Mouse (Mus musculus) limb, embryonic 10.5 days (tissue): Measurements from ENCODE around the gene Shc4. TPM values are rescaled to one million over a fixed set of nuclear protein-coding genes. Genes with fewer than 3 reads are reported as not detected.
A peak's percentile ranks its signal among the peaks of the same experiment; 100 is the strongest.

Source experiments
- DNase-seq: peaks from one replicate; pipeline ENCODE4 v3.0.0-alpha.2; 2017; ENCODE audit warnings: low spot score
- H3K27ac ChIP-seq: fragments of 300-500 bp; sonication (generic); 2 replicates; pipeline ENCODE4 v1.5.1; 2016; ENCODE audit warnings: mild to moderate bottlenecking
- H3K27me3 ChIP-seq: fragments of 300-500 bp; sonication (generic); 2 replicates; pipeline ENCODE4 v1.6.1; 2016; ENCODE audit warnings: low read depth, mild to moderate bottlenecking; ENCODE audit not compliant: poor library complexity, severe bottlenecking
- H3K36me3 ChIP-seq: fragments of 300-500 bp; sonication (generic); 2 replicates; pipeline ENCODE4 v1.6.1; 2016; ENCODE audit warnings: mild to moderate bottlenecking, moderate library complexity
- H3K4me1 ChIP-seq: fragments of 300-500 bp; sonication (generic); 2 replicates; pipeline ENCODE4 v1.6.1; 2016
- H3K4me3 ChIP-seq: fragments of 300-500 bp; sonication (generic); 2 replicates; pipeline ENCODE4 v1.5.1; 2016; ENCODE audit warnings: mild to moderate bottlenecking, moderate library complexity
- H3K9me3 ChIP-seq: fragments of 300-500 bp; sonication (generic); replicated peaks from 2 replicates; pipeline ENCODE4 v1.6.1; 2016; ENCODE audit warnings: mild to moderate bottlenecking
- WGBS: fragments of 180-500 bp; shearing (Covaris S2); methylation state at CpG from one replicate; pipeline ENCODE4 v1.1.7; 2016; 5-methylcytosine and 5-hydroxymethylcytosine counted together
- polyA plus RNA-seq: library from polyadenylated mRNA; unstranded; fragments of >200 nt; fragmentation: Nextera tagmentation; extraction: Ambion mirVana; gene quantifications from 2 replicates; pipeline ENCODE4 v1.2.1, GENCODE M21; 2016

Shc4 gene
- polyA plus RNA-seq, 1 experiment from 2014 or later, result 1.4 TPM

DNA sequence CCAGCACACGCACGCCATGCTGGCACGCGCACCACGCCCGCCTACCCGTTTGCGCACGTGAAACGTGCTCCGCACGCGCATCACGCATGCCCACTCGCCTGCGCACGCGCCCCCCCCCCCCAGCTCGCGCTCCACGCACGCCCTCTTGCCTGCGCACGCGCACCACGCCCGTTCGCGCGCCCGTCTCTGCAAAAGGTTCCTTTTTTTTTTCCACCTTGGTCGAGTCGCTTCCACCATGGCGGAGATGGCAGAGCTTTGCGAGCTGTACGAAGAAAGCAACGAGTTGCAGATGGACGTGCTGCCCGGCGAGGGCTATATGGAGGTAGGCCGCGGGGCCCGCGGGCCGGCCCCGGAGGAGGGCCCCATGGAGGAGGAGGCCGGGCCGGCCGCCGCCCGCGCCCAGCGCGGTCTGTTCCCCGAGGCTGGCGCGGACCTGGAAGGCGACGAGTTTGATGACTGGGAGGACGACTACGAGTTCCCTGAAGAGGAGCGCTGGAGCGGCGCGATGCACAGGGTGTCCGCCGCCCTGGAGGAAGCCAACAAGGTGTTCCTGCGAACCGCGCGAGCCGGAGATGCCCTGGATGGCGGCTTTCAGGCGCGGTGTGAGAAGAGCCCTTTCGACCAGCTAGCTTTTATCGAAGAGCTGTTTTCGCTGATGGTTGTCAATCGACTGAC lies 50.9 kb downstream of the Shc4 start, which contains the start of gene Eid1:
TSS of gene Eid1 (plus strand) at position 139 of the 675 bp plus-strand sequence.
- no peaks in the 10 kb centered on the region for H3K36me3 ChIP-seq
- peak; percentile 88 for DNase-seq
- no peaks in the 10 kb centered on the region for H3K9me3 ChIP-seq
- H3K27ac ChIP-seq, result peak within 1 kb of the TSS; percentile 96
- under 1% methylated on average over 67 of the region's 79 CpGs for WGBS
- H3K4me3 ChIP-seq, result peak within 1 kb of the TSS; percentile 89
- H3K27me3 ChIP-seq, result no peaks in the 10 kb centered on the region
- peaks cover 13% of the 10 kb centered on the region for H3K4me1 ChIP-seq

DNA sequence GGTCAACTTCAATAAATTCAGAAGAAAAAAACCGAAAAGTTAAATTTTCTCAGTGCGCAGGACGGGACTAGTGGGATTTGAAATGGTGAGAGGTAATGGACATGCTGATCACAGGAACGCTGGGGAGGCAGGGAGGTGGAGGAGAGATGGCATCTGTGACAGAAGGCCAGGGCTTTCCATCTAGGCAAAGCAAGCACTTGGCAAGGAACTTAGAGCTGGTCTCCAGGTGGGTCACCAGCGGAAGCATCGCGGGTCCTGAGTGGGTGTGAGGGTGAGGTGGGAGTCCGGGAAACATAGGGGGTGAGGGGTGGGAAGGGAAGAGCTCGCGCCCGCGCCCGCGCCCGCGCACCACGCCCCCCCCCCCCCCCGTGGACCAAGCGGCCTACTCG lies 51.4 kb downstream of the Shc4 start:
- no peaks in the 10 kb centered on the region for H3K9me3 ChIP-seq
- peaks cover 13% of the 10 kb centered on the region for H3K4me1 ChIP-seq
- H3K27ac ChIP-seq, result peak overlapping the region; percentile 96
- 30% methylated on average over 8 of the region's 20 CpGs for WGBS
- no peak for DNase-seq
- peak overlapping the region; percentile 89 for H3K4me3 ChIP-seq
- no peaks in the 10 kb centered on the region for H3K36me3 ChIP-seq
- H3K27me3 ChIP-seq, result no peaks in the 10 kb centered on the region

DNA sequence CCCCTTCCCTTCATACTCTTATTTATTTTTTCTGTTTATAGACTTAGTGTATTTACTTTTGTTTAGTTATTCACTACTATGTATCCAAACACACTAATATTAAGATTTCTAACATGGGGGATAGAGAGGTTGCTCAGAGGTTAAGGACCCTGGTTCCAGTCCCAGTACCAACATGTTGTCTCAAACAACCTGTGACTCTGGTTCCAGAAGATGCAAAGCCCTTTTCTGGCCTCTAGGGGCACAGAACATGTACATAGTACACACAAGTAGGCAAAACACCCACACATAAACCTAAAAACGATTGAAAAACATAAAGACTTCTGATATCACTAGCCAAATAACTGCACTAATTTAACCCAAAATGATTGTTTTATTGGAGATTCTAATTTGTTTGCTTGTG lies 53.1 kb downstream of the Shc4 start:
- 68% methylated on average over 1 of the region's 1 CpGs for WGBS
- DNase-seq, result no peak
- Histone ChIP-seq H3K4me3 (no peak overlapping the region), H3K9me3 (no peaks in the 10 kb centered on the region), H3K36me3 (no peaks in the 10 kb centered on the region), H3K27me3 (no peaks in the 10 kb centered on the region), H3K4me1 (peaks cover 19% of the 10 kb centered on the region), H3K27ac (no peak overlapping the region)

DNA sequence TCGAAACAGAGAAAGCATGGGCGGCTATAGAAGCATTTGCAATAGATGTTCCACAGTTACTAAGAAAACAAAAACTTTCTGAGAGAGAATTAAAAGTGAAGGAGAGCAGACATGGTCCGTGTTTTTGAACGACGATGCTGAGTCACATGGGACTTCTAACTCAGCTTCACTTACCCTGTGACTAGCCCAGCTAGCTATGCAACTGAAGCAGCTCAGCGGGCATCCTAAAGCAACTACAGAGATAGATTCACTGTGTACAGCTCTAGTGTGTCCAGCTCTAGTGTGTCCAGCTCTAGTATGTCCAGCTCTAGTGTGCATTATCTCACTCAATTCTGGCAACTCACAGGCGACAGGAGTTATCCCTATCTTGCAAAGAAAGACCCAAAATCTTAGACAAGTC lies 56.2 kb downstream of the Shc4 start:
- DNase-seq, result no peak

DNA sequence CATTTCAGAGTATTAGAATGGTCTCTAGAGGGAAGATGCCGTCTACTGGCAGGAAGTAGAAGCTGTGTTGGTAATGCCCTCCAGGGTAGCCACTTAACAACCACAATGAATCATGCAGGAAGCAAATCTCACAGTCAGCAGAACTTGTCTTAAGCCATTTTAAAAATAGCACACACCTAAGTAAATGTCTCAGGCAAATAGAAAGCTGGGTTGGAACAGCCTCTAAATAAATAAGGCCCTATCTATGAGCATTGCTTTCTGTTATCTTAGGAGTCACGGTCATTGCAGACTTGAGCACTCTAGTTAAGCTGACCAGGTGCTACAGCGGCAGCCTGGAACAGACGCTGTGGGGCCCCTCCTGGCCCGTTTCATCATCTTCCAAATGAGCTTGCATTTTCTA lies 56.8 kb downstream of the Shc4 start:
- Histone ChIP-seq H3K4me3 (no peak overlapping the region), H3K27ac (no peak overlapping the region), H3K36me3 (no peaks in the 10 kb centered on the region)

More for the DNA sequence above, 56.2 kb downstream of the Shc4 start:
- H3K36me3 ChIP-seq, result no peaks in the 10 kb centered on the region
- peaks cover 6% of the 10 kb centered on the region; the same call in 1 of the 2 replicates for H3K4me1 ChIP-seq
- no peaks in the 10 kb centered on the region for H3K9me3 ChIP-seq
- no peaks in the 10 kb centered on the region for H3K27me3 ChIP-seq
- WGBS, result 89% methylated on average over 7 of the region's 7 CpGs
- no peak overlapping the region for H3K27ac ChIP-seq
- no peak overlapping the region for H3K4me3 ChIP-seq

DNA sequence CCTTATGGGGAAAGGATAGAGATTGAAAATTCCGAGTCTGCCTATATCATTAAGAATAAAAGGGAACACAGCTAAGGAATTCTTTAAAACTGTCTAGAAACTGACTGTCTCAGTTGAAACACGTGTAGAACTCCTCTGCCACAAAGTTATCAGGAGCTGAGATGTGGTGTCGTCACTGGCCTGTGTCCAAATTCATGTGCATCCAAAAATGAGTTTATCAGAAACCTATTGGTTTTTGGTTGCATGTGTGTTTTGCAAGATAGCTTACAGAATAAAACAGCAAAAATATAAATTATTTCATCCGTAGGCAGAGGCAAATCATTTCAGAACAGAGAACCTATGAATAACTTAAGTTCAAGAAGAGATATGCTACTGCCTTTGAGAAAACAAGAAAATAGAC lies 57.3 kb downstream of the Shc4 start:
- H3K4me3 ChIP-seq, result no peak overlapping the region
- DNase-seq, result no peak
- H3K27ac ChIP-seq, result no peak overlapping the region
- WGBS, result 89% methylated on average over 4 of the region's 4 CpGs
- no peaks in the 10 kb centered on the region for H3K36me3 ChIP-seq
- no peaks in the 10 kb centered on the region for H3K27me3 ChIP-seq
- H3K9me3 ChIP-seq, result no peaks in the 10 kb centered on the region
- H3K4me1 ChIP-seq, result peaks cover 6% of the 10 kb centered on the region; the same call in 1 of the 2 replicates

More for the DNA sequence above, 56.8 kb downstream of the Shc4 start:
- H3K27me3 ChIP-seq, result no peaks in the 10 kb centered on the region
- 69% methylated on average over 5 of the region's 5 CpGs for WGBS
- H3K9me3 ChIP-seq, result no peaks in the 10 kb centered on the region
- no peak for DNase-seq
- peaks cover 6% of the 10 kb centered on the region; the same call in 1 of the 2 replicates for H3K4me1 ChIP-seq

DNA sequence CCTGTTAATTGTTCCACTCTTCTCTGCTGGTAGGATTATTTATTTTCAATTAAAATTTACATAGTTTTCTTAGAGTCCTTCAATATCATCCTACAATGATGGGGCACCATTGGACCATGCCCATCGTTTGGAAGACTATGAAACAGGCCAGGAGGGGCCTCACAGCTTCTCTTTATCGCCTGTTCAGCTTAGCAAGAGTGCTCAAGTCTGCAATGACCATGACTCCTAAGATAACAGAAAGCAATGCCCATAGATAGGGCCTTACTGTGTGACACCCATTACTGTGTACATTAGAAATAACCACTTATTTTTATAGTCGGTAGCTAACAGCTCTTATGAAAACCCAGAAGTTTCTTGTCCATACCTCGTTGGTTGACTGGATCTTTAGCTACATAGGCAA lies 58.0 kb downstream of the Shc4 start:
- peaks cover 12% of the 10 kb centered on the region for H3K4me1 ChIP-seq
- DNase-seq, result no peak
- H3K9me3 ChIP-seq, result no peaks in the 10 kb centered on the region
- no peaks in the 10 kb centered on the region for H3K27me3 ChIP-seq
- H3K36me3 ChIP-seq, result no peaks in the 10 kb centered on the region
- 89% methylated on average over 4 of the region's 4 CpGs for WGBS
- H3K4me3 ChIP-seq, result no peak overlapping the region
- H3K27ac ChIP-seq, result no peak overlapping the region

DNA sequence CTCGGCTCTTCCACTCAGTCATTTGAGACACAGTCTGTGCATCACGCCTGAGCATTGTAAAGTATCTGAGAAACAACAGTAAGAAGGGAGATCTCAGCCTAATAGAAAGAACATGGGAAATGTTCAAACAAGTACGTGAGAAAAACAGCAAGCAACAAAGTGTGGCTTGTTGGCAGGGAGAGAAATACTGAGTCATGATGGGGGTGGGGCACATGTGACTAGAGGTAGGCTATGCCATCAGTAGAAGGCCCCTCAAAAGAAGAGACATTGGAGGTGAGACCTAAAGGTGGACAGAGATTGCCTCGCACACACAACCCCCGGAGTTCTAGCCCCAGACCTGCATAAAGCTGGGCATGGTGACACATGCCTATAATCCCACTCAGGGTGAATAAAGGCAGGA lies 58.7 kb downstream of the Shc4 start:
- 90% methylated on average over 5 of the region's 5 CpGs for WGBS
- H3K27me3 ChIP-seq, result no peaks in the 10 kb centered on the region

DNA sequence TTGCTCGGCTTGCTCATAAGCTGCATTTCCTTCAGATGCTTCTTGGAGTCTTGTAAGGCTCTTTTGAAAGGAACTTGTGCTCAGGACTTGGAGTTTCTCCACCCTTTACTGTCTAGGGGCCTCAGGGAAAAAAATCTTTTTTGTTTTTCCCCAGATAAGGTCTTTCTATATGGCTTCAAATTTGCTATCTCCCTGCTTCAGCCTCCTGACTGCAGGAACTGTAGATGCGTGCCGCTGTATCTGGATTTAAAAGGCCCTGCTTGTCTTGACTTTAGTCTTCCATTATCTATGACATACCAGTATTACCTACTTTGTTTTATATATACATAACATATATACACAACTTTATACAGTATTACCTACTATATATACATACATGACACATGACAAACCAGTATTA lies 61.4 kb downstream of the Shc4 start:
- H3K4me3 ChIP-seq, result no peak overlapping the region
- peaks cover 21% of the 10 kb centered on the region for H3K4me1 ChIP-seq
- H3K27ac ChIP-seq, result no peak overlapping the region
- H3K36me3 ChIP-seq, result no peaks in the 10 kb centered on the region
- DNase-seq, result no peak
- WGBS, result 96% methylated on average over 3 of the region's 3 CpGs
- no peaks in the 10 kb centered on the region for H3K9me3 ChIP-seq
- H3K27me3 ChIP-seq, result no peaks in the 10 kb centered on the region

More for the DNA sequence above, 58.7 kb downstream of the Shc4 start:
- no peaks in the 10 kb centered on the region for H3K36me3 ChIP-seq
- no peaks in the 10 kb centered on the region for H3K9me3 ChIP-seq
- no peak for DNase-seq
- H3K4me3 ChIP-seq, result no peak overlapping the region
- H3K4me1 ChIP-seq, result peaks cover 19% of the 10 kb centered on the region
- no peak overlapping the region for H3K27ac ChIP-seq

DNA sequence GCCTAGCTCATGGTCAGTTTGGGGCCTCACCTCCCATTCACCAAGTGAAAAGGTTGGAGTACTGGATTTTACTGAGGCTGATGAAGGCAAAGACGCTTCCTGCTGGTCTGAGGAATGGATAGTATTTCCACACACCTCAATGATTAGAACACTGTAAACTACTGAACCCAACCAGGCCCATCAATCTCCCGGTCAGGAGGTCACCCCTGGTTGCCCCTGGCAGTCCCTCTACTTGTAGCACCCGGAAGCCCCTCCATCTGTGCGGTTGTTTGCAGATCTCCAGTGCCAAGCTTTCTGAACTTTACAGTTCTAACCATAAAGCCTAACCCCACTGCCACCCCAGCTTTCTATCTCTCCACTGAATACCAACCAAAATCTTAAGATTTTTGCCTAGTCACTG lies 62.8 kb downstream of the Shc4 start:
- Histone ChIP-seq H3K36me3 (no peaks in the 10 kb centered on the region), H3K4me1 (peaks cover 15% of the 10 kb centered on the region), H3K27me3 (no peaks in the 10 kb centered on the region), H3K4me3 (peak overlapping the region; percentile 47), H3K9me3 (no peaks in the 10 kb centered on the region), H3K27ac (peak overlapping the region; percentile 78)
- 24% methylated on average over 4 of the region's 4 CpGs for WGBS
- no peak for DNase-seq

DNA sequence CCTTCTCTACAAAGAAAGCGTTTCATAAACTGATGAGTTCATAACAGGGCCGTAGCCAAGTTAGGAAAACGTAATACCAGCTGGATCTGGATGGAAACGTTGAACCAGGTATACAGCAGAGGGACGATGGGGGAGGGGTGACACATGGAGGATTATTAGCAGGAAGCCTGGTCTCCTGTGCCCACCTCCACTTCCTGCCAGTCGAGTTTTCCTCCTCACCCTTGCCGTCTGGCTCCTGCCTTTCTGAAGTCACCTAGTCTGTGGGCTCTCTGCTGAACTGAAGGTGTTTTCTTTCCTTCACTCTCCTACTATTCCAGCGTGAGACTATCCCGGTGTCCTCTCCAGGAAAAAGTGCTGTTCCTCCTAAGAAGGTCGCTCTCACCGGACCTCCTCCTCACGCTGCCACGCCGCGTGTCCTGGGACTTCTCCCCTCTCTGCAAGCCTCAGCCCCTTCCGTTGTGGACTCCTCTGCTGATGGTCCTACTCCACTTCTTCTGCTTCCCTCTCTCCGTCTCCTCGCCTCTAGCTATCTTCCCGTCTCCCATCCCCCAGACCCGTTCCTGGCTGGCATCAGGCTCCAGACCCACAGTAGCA lies 63.3 kb downstream of the Shc4 start:
- H3K36me3 ChIP-seq, result no peaks in the 10 kb centered on the region
- peak overlapping the region; percentile 78 for H3K27ac ChIP-seq
- H3K27me3 ChIP-seq, result no peaks in the 10 kb centered on the region
- DNase-seq, result peak; percentile 64
- H3K4me3 ChIP-seq, result peak overlapping the region; percentile 47
- peaks cover 15% of the 10 kb centered on the region for H3K4me1 ChIP-seq
- H3K9me3 ChIP-seq, result no peaks in the 10 kb centered on the region
- 35% methylated on average over 20 of the region's 20 CpGs for WGBS

DNA sequence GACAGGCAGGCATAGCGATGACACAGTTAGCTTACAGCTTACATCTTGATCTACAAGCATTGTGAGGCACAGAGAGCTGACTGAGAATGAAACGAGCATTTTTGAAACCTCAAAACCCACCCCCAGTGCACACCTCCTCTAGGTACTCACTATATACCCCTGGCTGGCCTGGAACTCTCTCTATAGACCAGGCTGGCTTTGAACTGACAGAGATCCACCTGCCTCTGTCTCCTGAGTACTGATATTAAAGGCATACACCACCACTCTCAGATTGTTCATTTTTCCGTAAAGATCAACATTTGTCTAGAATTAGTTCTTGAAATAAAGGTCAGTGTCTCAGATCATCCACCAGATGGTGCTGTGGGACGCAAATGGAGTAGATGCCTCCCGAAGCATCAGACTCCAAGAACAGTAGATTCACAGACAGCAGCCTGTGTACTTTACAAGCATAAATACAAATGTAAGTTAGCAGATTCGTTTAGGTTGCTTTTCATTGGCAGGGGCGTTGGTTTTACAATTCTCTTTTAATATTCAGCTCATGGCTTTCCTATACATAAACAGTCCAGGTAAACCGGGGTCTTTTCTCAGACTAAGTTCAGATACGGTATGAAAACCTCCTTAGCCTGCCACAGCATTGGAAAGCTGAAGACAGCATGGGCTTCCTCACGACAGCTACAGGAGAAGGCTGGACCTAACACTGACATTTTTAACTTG lies 64.0 kb downstream of the Shc4 start:
- WGBS, result 22% methylated on average over 10 of the region's 10 CpGs
- Histone ChIP-seq H3K9me3 (no peaks in the 10 kb centered on the region), H3K4me3 (peak overlapping the region; percentile 47), H3K27ac (peak overlapping the region; percentile 78), H3K4me1 (peaks cover 15% of the 10 kb centered on the region), H3K36me3 (no peaks in the 10 kb centered on the region), H3K27me3 (no peaks in the 10 kb centered on the region)
- DNase-seq, result peak; percentile 71

DNA sequence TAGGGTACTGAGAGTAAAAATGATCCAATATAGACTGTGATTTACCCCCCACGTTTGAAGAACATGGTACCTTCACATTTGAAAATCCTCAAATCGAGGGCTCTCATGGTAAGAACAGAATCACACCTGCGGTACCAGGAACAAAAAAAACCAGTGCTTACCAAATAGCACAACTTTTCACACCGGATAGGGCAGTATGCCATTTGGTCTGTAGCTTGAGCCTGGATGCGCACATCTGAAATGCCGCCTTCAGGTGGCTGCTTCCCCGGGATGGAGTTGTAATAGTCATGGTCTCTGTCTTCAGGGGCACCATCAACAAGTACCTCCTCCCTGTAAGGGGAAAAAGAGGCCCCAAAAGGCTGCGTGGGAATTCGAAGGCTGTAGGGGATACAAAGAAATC lies 68.6 kb downstream of the Shc4 start:
- Histone ChIP-seq H3K4me1 (peaks cover 3% of the 10 kb centered on the region), H3K27me3 (no peaks in the 10 kb centered on the region), H3K36me3 (no peaks in the 10 kb centered on the region), H3K9me3 (no peaks in the 10 kb centered on the region), H3K27ac (no peak overlapping the region), H3K4me3 (no peak overlapping the region)
- no peak for DNase-seq
- WGBS, result 92% methylated on average over 9 of the region's 9 CpGs
